Mouse (Mus musculus) myocyte (in vitro differentiated cells): Measurements from ENCODE around the gene Shank3. TPM values are rescaled to one million over a fixed set of nuclear protein-coding genes. Genes with fewer than 3 reads are reported as not detected.
A peak's percentile ranks its signal among the peaks of the same experiment; 100 is the strongest.

Experiments used
- H3K27me3 ChIP-seq: one replicate; pipeline ENCODE4 v1.6.1; 2011; ENCODE audit not compliant: control insufficient read depth, insufficient read depth, insufficient read length
- H3K36me3 ChIP-seq: one replicate; pipeline ENCODE4 v1.6.1; 2011; ENCODE audit not compliant: control insufficient read depth, insufficient read depth
- H3K4me2 ChIP-seq: one replicate; pipeline ENCODE4 v1.6.1; 2011; ENCODE audit warnings: low read depth, control low read depth
- H3K4me3 ChIP-seq: one replicate; pipeline ENCODE4 v1.5.1; 2011; ENCODE audit warnings: mild to moderate bottlenecking, control low read depth, moderate library complexity
- H3K79me2 ChIP-seq: one replicate; pipeline ENCODE4 v1.6.1; 2011; ENCODE audit not compliant: control insufficient read depth, insufficient read depth
- H3ac ChIP-seq: one replicate; pipeline ENCODE4 v1.6.1; 2011; ENCODE audit not compliant: control insufficient read depth, insufficient read length
- CEBPB ChIP-seq: IDR thresholded peaks from 2 replicates; pipeline ENCODE4 v1.6.1; 2011; ENCODE audit warnings: mild to moderate bottlenecking, moderate library complexity; ENCODE audit not compliant: poor library complexity, insufficient read depth, severe bottlenecking
- E2F4 ChIP-seq: IDR thresholded peaks from one replicate; pipeline ENCODE4 v1.6.1; 2011; ENCODE audit warnings: mild to moderate bottlenecking, control low read depth, moderate library complexity; ENCODE audit not compliant: insufficient read depth
- MAX ChIP-seq: IDR thresholded peaks from one replicate; pipeline ENCODE4 v1.6.1; 2011; ENCODE audit warnings: low read depth, mild to moderate bottlenecking, control low read depth
- MYOD1 ChIP-seq, 3 experiments: IDR thresholded peaks; one replicate each; pipeline ENCODE4 v1.6.1; 2011; ENCODE audit warnings: control low read depth in 2 of 3, low read depth in 2 of 3, mild to moderate bottlenecking in 2 of 3, moderate library complexity in 1 of 3; ENCODE audit not compliant: insufficient read length in 2 of 3, control insufficient read depth in 1 of 3
- MYOG ChIP-seq, 3 experiments: IDR thresholded peaks; one replicate each; pipeline ENCODE4 v1.6.1; 2011; ENCODE audit warnings: control low read depth in 2 of 3, low read depth in 2 of 3, mild to moderate bottlenecking in 2 of 3; ENCODE audit not compliant: insufficient read length in 2 of 3, control insufficient read depth in 1 of 3, insufficient read depth in 1 of 3
- POLR2A ChIP-seq: IDR thresholded peaks from one replicate; pipeline ENCODE4 v1.6.1; 2011; ENCODE audit warnings: low read depth, mild to moderate bottlenecking, control low read depth, moderate library complexity; ENCODE audit not compliant: insufficient read length
- POLR2AphosphoS2 ChIP-seq: IDR thresholded peaks from one replicate; pipeline ENCODE4 v1.6.1; 2011; ENCODE audit warnings: low read depth, control low read depth; ENCODE audit not compliant: insufficient read length
- REST ChIP-seq: IDR thresholded peaks from one replicate; pipeline ENCODE4 v1.6.1; 2011; ENCODE audit warnings: mild to moderate bottlenecking, control low read depth, moderate library complexity; ENCODE audit not compliant: insufficient read depth, insufficient read length
- SRF ChIP-seq: IDR thresholded peaks from one replicate; pipeline ENCODE4 v1.6.1; 2011; ENCODE audit warnings: low read depth; ENCODE audit not compliant: control insufficient read depth, insufficient read length
- TCF12 ChIP-seq: IDR thresholded peaks from one replicate; pipeline ENCODE4 v1.6.1; 2011; ENCODE audit warnings: mild to moderate bottlenecking, control low read depth; ENCODE audit not compliant: poor library complexity, insufficient read depth, severe bottlenecking
- TCF3 ChIP-seq: IDR thresholded peaks from one replicate; pipeline ENCODE4 v1.6.1; 2011; ENCODE audit warnings: low read depth, control low read depth; ENCODE audit not compliant: insufficient read length
- USF1 ChIP-seq: IDR thresholded peaks from one replicate; pipeline ENCODE4 v1.6.1; 2011; ENCODE audit warnings: low read depth, mild to moderate bottlenecking, control low read depth, moderate library complexity
- polyA plus RNA-seq: library from polyadenylated mRNA; unstranded; fragments of >200 nt; fragmentation: generic; extraction: Trizol; gene quantifications from one replicate; pipeline ENCODE4 v1.2.1, GENCODE M21; 2012; ENCODE audit warnings: missing spikeins

Shank3 gene
- polyA plus RNA-seq, 1 experiment, result 1.4 TPM

- Histone ChIP-seq H3K4me3 (no peak overlapping the region), H3K36me3 (no peaks in the 10 kb centered on the region), H3K4me2 (no peak overlapping the region), H3ac (no peak overlapping the region), H3K79me2 (no peaks in the 10 kb centered on the region), H3K27me3 (peaks cover 10% of the 10 kb centered on the region)
- TF ChIP-seq TCF12 (no peak), MYOD1 (IDR thresholded peaks at IDR 0.05; ENCODE audit: control insufficient read depth in 1 of 3, insufficient read length in 2 of 3, low read depth in 2 of 3) (no peak), USF1 (no peak)
Measured at GRCm38 (mm10) chr15:89494970-89495369, 4.5 kb upstream of the Shank3 start.

- Histone ChIP-seq H3K36me3 (no peaks in the 10 kb centered on the region), H3K27me3 (peaks cover 10% of the 10 kb centered on the region), H3K79me2 (no peaks in the 10 kb centered on the region), H3K4me2 (no peak overlapping the region), H3ac (no peak overlapping the region), H3K4me3 (no peak overlapping the region)
- no peak for TF ChIP-seq CEBPB
Measured at GRCm38 (mm10) chr15:89496131-89496530, 3.3 kb upstream of the Shank3 start.

- Histone ChIP-seq H3K79me2 (no peaks in the 10 kb centered on the region), H3K4me2 (no peak overlapping the region), H3K4me3 (no peak overlapping the region), H3K36me3 (no peaks in the 10 kb centered on the region), H3ac (no peak overlapping the region), H3K27me3 (peaks cover 10% of the 10 kb centered on the region)
- no peak for TF ChIP-seq TCF12
- no peak for TF ChIP-seq MYOD1 (IDR thresholded peaks at IDR 0.05; ENCODE audit: control insufficient read depth in 1 of 3, insufficient read length in 2 of 3, low read depth in 2 of 3)
- no peak for TF ChIP-seq MAX
Measured at GRCm38 (mm10) chr15:89496841-89497240, 2.6 kb upstream of the Shank3 start.

- no peak overlapping the region for H3K4me3 ChIP-seq
Measured at GRCm38 (mm10) chr15:89497391-89498048, 1.9 kb upstream of the Shank3 start.

GRCm38 (mm10) chr15:89498049-89498960, 1.1 kb upstream of the Shank3 start:
- H3K4me3 ChIP-seq, result peak overlapping the region; percentile 22
- TF ChIP-seq MYOD1 (IDR thresholded peaks at IDR 0.05; ENCODE audit: control insufficient read depth in 1 of 3, insufficient read length in 2 of 3, low read depth in 2 of 3), result peak in 1 of 3 experiments; percentile 33
- TF ChIP-seq TCF3, result no peak
- TF ChIP-seq POLR2A, result no peak
- TF ChIP-seq TCF12, result no peak
- H3K4me2 ChIP-seq, result peak overlapping the region; percentile 81
- H3ac ChIP-seq, result peak overlapping the region; percentile 51
- no peaks in the 10 kb centered on the region for H3K36me3 ChIP-seq
- H3K79me2 ChIP-seq, result no peaks in the 10 kb centered on the region
- H3K27me3 ChIP-seq, result peaks cover 10% of the 10 kb centered on the region

More at GRCm38 (mm10) chr15:89497391-89498048, 1.9 kb upstream of the Shank3 start:
- TF ChIP-seq SRF (no peak), MYOD1 (IDR thresholded peaks at IDR 0.05; ENCODE audit: control insufficient read depth in 1 of 3, insufficient read length in 2 of 3, low read depth in 2 of 3) (no peak), E2F4 (no peak), TCF12 (no peak), USF1 (no peak), POLR2A (no peak), REST (no peak), POLR2AphosphoS2 (no peak), MYOG (IDR thresholded peaks at IDR 0.05; ENCODE audit: control insufficient read depth in 1 of 3, insufficient read depth in 1 of 3, insufficient read length in 2 of 3, low read depth in 2 of 3) (no peak), MAX (no peak), CEBPB (no peak), TCF3 (no peak)
- Histone ChIP-seq H3ac (no peak overlapping the region), H3K79me2 (no peaks in the 10 kb centered on the region), H3K27me3 (peaks cover 10% of the 10 kb centered on the region), H3K4me2 (no peak overlapping the region), H3K36me3 (no peaks in the 10 kb centered on the region)
